Mouse (Mus musculus): ENCODE measurements around the gene Spats2. TPM values are rescaled to one million over a fixed set of nuclear protein-coding genes. Genes with fewer than 3 reads are reported as not detected.

The Spats2 gene
- polyA plus RNA-seq, 1 experiment from 2014 or later: 39.0 TPM

DNA sequence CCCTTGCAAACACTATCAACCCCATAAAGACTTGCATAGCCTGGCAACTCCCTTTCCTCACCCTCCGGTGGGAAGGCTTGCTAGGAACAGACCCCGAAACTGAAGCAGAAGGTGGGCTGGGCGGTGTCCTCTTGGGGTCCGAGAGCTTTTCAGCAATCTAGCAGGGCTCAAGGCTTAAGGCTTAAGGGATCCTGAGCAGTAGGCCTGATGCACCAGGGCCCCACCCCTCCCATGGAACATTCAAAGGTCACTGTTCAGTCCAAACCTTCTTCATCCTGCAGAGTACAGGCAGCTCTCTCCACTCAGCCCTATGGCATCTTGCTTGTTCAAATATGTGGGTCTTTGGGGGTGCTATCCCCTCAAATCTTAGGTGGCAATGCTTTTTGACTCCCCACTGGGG is 39.7 kb upstream of the Spats2 start:
- H3K4me3 ChIP-seq (ENCODE audit: low read depth, low read length): no peak overlapping the region
- H3K9ac ChIP-seq (ENCODE audit: low read length): no peak overlapping the region
- DNase-seq (ENCODE audit: low spot score) (no peak), ATAC-seq (no peak)
- H3K27ac ChIP-seq (ENCODE audit: low read depth, low read length): no peak overlapping the region
- no peaks in the 10 kb centered on the region for H3K9me3 ChIP-seq (replicated peaks; ENCODE audit: control insufficient read depth, low read length)
- H3K27me3 ChIP-seq (replicated peaks; ENCODE audit: control insufficient read depth, insufficient read depth, low read length): peaks cover 59% of the 10 kb centered on the region
- H3K4me2 ChIP-seq (ENCODE audit: low read length): no peak overlapping the region
- WGBS: 78% methylated on average over 4 of the region's 4 CpGs
- peaks cover 14% of the 10 kb centered on the region; the same call in 1 of the 2 replicates for H3K36me3 ChIP-seq (ENCODE audit: control insufficient read depth, insufficient read depth, low read length)
- peaks cover 7% of the 10 kb centered on the region for H3K4me1 ChIP-seq (ENCODE audit: control insufficient read depth, insufficient read depth, low read length)

DNA sequence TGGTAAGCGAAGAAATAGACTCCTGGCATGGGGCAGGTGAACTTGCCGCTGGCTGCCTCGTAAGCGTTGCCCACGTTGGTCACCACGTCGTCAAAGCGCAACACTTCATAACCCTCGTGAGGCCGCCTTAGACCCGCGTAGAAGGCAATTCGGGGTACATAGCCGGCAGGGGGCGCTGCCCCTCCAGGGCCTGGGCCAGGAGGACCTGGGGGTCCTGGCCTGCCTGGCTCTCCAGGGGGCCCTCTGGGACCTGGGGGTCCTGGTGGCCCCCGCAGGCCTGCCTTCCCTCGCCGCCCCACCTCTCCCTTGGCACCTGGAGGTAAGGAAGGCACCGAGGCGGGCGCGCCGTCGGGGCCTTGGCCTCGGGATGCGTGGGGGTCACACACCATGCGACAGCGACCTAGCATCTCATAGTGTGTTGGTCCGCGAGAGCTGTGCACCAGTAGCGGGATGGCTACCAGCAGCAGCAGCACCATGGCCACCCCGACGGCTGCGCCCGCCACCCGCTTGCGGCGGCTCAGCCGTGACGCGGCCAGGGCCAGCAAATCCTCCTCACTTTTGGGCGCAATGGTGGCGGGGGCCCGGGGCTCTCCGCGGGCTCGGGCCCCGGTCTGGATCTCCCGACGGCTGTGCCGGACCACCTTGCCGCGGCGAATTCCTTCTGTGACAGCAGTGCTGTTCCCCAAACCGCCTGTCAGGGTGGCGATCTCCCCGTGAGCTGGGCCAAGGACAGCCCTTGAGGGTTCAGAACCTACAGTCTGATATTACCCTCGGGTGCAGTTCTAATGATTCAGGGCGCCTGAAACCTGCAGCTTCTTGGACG is 38.3 kb upstream of the Spats2 start, which contains the start of gene C1ql4:
TSS of gene C1ql4 (minus strand) at position 565 of the 823 bp plus-strand sequence.
- H3K4me1 ChIP-seq (ENCODE audit: control insufficient read depth, insufficient read depth, low read length): peaks cover 7% of the 10 kb centered on the region
- 7% methylated on average over 57 of the region's 60 CpGs for WGBS
- no peak within 1 kb of the TSS for H3K27ac ChIP-seq (ENCODE audit: low read depth, low read length)
- peak within 1 kb of the TSS; percentile 40 for H3K4me2 ChIP-seq (ENCODE audit: low read length)
- DNase-seq (ENCODE audit: low spot score) (no peak), ATAC-seq (no peak)
- peaks cover 5% of the 10 kb centered on the region; the same call in 1 of the 2 replicates for H3K36me3 ChIP-seq (ENCODE audit: control insufficient read depth, insufficient read depth, low read length)
- H3K27me3 ChIP-seq (replicated peaks; ENCODE audit: control insufficient read depth, insufficient read depth, low read length): peaks cover 64% of the 10 kb centered on the region
- peak within 1 kb of the TSS; percentile 19; the same call in 1 of the 2 replicates for H3K4me3 ChIP-seq (ENCODE audit: low read depth, low read length)
- H3K9ac ChIP-seq (ENCODE audit: low read length): peak within 1 kb of the TSS; percentile 5; the same call in 1 of the 2 replicates
- H3K9me3 ChIP-seq (replicated peaks; ENCODE audit: control insufficient read depth, low read length): no peaks in the 10 kb centered on the region

DNA sequence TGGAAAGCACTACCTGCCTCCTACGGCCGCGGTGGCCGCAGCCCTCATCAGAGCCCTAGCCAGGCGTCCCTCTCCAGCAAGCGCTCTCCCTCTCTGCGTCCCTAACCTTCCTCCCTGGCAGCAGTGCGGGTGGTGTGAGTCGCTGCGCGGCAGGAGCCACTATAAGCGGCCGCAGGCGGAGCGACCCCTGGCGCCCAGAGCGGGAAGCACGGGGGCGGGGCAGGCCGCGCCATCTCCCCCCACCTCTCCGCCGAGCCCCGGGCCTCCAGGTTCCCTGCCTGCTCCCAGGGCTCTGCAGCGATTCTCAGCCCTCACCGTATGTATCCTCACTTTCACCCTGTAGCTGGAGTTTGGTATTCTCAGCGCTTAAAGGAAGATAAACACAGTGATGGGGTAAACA is 37.4 kb upstream of the Spats2 start:
- under 1% methylated on average over 27 of the region's 27 CpGs for WGBS
- Histone ChIP-seq H3K36me3 (ENCODE audit: control insufficient read depth, insufficient read depth, low read length) (no peaks in the 10 kb centered on the region), H3K27me3 (replicated peaks; ENCODE audit: control insufficient read depth, insufficient read depth, low read length) (peaks cover 72% of the 10 kb centered on the region), H3K4me2 (ENCODE audit: low read length) (peak overlapping the region; percentile 40), H3K4me3 (ENCODE audit: low read depth, low read length) (peak overlapping the region; percentile 19; the same call in 1 of the 2 replicates), H3K4me1 (ENCODE audit: control insufficient read depth, insufficient read depth, low read length) (peaks cover 7% of the 10 kb centered on the region), H3K9me3 (replicated peaks; ENCODE audit: control insufficient read depth, low read length) (no peaks in the 10 kb centered on the region), H3K9ac (ENCODE audit: low read length) (peak overlapping the region; percentile 5; the same call in 1 of the 2 replicates), H3K27ac (ENCODE audit: low read depth, low read length) (no peak overlapping the region)
- DNase-seq (ENCODE audit: low spot score): peak; percentile 82
- peak; percentile 79 for ATAC-seq

DNA sequence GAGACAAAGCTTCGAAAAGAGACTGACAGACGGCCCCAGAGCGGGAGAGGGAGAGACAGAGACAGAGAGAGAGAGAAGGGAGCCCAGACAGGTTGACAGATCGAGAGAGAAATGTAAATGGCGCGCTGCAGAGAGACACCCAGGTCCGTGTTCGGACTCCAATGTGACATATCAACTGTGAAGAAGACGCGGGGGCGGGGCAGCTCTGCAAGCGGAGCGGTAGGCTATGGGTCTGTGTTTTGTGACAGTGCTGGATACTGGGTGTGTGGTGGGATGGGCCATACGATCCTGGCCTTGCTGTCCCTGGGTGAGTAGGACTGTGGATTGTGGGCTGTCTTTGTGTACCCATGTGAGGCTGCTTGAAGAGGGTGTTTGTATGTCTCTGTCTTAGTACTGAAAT is 36.6 kb upstream of the Spats2 start:
- ATAC-seq: no peak
- Histone ChIP-seq H3K9ac (ENCODE audit: low read length) (no peak overlapping the region), H3K9me3 (replicated peaks; ENCODE audit: control insufficient read depth, low read length) (no peaks in the 10 kb centered on the region), H3K4me1 (ENCODE audit: control insufficient read depth, insufficient read depth, low read length) (peaks cover 9% of the 10 kb centered on the region), H3K36me3 (ENCODE audit: control insufficient read depth, insufficient read depth, low read length) (no peaks in the 10 kb centered on the region), H3K4me2 (ENCODE audit: low read length) (no peak overlapping the region), H3K4me3 (ENCODE audit: low read depth, low read length) (no peak overlapping the region), H3K27me3 (replicated peaks; ENCODE audit: control insufficient read depth, insufficient read depth, low read length) (peaks cover 71% of the 10 kb centered on the region), H3K27ac (ENCODE audit: low read depth, low read length) (no peak overlapping the region)
- no peak for DNase-seq (ENCODE audit: low spot score)
- 9% methylated on average over 14 of the region's 14 CpGs for WGBS

DNA sequence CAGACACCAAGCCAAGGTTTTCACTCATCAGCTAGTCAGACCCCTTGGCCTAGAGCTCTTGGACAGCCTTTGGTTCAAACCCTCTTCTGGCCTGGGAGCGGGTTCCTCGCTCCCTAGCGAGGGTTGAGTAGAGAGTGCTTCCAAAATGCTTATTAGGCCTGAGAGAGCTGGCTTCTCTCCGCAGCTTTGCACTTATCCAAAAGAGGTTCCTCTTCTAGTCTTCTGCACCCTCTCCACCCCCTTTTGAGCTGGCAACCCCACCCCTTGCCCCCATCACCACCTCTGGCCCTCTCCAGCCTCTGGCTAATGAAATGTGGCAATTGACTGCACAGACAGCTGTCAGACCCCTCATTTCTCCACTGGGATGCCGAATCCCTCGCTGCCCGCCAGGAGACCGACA is 32.8 kb upstream of the Spats2 start, which contains the start of gene Dnajc22:
TSS of gene Dnajc22 (plus strand) at position 301 of the 400 bp plus-strand sequence.
- H3K9me3 ChIP-seq (replicated peaks; ENCODE audit: control insufficient read depth, low read length): no peaks in the 10 kb centered on the region
- ATAC-seq (no peak), DNase-seq (ENCODE audit: low spot score) (no peak)
- 0 out of 2 replicates have a peak within 1 kb of the TSS, but pooled peaks have one; percentile 39 for H3K27ac ChIP-seq (ENCODE audit: low read depth, low read length)
- 19% methylated on average over 8 of the region's 8 CpGs for WGBS
- peak within 1 kb of the TSS; percentile 86 for H3K4me2 ChIP-seq (ENCODE audit: low read length)
- H3K27me3 ChIP-seq (replicated peaks; ENCODE audit: control insufficient read depth, insufficient read depth, low read length): peaks cover 62% of the 10 kb centered on the region
- peaks cover 36% of the 10 kb centered on the region for H3K4me1 ChIP-seq (ENCODE audit: control insufficient read depth, insufficient read depth, low read length)
- peak within 1 kb of the TSS; percentile 66 for H3K9ac ChIP-seq (ENCODE audit: low read length)
- peak within 1 kb of the TSS; percentile 40 for H3K4me3 ChIP-seq (ENCODE audit: low read depth, low read length)
- no peaks in the 10 kb centered on the region for H3K36me3 ChIP-seq (ENCODE audit: control insufficient read depth, insufficient read depth, low read length)

DNA sequence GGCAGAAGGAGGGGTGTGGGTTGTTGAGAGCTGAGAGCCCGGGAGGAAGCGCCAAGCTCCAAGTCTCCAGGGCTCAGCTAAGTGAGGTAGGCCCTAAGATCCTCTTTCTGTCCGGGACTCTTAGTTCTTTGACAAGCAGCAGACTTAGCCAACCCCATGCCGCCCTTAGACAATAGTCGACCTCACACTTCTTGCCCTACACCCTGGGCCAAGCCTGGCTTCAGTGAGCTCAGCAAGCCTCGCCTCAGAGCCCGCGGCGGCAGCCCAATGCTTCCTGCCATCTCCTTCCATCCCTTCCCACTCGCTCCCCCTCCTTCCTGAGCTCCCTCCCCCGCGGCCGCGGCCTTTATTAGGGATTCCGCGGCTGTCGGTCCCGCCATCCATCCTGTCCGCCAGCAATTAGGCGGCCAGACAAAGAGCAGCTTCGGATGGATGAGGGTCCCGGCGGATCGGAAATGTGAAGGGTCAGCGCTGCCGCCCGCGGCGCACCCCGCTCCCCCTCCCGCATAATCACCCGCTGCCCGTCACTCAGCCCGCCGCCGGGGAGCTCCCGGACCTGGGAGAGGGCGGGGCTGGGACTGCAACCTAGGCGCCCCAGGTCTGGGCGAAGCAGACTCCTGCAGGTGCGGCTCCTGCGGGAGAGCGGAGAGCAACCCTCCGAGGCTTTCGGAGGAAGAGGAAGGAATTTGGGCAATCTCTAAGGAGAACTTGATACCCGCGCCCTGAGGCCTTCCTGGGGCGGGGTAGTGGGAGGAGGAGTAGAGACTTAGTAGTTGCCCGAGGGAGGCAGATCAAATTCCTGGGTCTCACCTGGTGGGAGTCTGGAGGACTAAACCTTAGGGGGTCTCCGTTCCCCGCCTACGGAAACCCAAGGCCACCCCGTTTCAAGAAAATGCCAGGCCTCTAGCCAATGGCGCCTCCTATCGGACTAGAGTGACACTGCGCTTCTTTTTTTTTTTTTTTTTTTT is 32.1 kb upstream of the Spats2 start:
- H3K4me2 ChIP-seq (ENCODE audit: low read length): peak overlapping the region; percentile 86
- H3K27me3 ChIP-seq (replicated peaks; ENCODE audit: control insufficient read depth, insufficient read depth, low read length): peaks cover 61% of the 10 kb centered on the region
- peak overlapping the region; percentile 40 for H3K4me3 ChIP-seq (ENCODE audit: low read depth, low read length)
- no peaks in the 10 kb centered on the region for H3K9me3 ChIP-seq (replicated peaks; ENCODE audit: control insufficient read depth, low read length)
- H3K36me3 ChIP-seq (ENCODE audit: control insufficient read depth, insufficient read depth, low read length): no peaks in the 10 kb centered on the region
- DNase-seq (ENCODE audit: low spot score) (peak; percentile 71), ATAC-seq (peak; percentile 47)
- H3K9ac ChIP-seq (ENCODE audit: low read length): peak overlapping the region; percentile 66
- peaks cover 36% of the 10 kb centered on the region for H3K4me1 ChIP-seq (ENCODE audit: control insufficient read depth, insufficient read depth, low read length)
- 1% methylated on average over 56 of the region's 56 CpGs for WGBS
- 0 out of 2 replicates have a peak overlapping the region, but pooled peaks have one; percentile 39 for H3K27ac ChIP-seq (ENCODE audit: low read depth, low read length)

DNA sequence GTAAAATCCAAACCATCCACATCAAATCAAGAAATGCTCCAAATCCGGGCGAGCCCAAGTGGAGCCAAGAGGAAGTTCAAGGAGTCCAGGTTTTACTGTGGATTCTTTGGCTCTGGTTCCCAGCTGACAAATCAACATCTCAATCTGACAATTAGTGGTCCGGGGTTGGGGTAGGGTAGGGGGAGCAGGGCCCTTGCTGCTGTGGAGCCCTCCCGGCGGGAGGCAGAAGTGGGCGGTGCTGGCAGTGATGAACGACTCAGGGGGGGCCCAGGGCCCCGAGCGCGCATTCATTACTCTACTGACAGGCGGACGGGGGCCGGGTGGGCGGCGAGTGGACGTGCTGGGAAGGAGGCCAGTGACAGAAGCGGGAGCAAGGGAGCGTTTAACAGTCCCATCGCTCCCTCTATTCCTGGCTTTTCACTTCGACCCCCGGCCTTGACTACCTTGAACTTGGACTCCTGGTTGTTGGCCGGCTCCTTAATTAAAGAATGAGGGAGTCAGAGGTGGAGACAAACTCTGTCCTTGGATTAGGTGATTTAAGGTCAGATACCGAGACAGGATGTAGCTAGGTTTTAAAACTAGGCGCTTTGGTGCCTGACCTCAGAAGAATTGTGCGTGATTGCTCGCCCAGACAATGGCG is 31.0 kb upstream of the Spats2 start:
- Histone ChIP-seq H3K4me3 (ENCODE audit: low read depth, low read length) (no peak overlapping the region), H3K36me3 (ENCODE audit: control insufficient read depth, insufficient read depth, low read length) (no peaks in the 10 kb centered on the region), H3K9me3 (replicated peaks; ENCODE audit: control insufficient read depth, low read length) (no peaks in the 10 kb centered on the region), H3K9ac (ENCODE audit: low read length) (no peak overlapping the region), H3K27ac (ENCODE audit: low read depth, low read length) (no peak overlapping the region), H3K4me1 (ENCODE audit: control insufficient read depth, insufficient read depth, low read length) (peaks cover 37% of the 10 kb centered on the region), H3K4me2 (ENCODE audit: low read length) (peak overlapping the region; percentile 25; the same call in 1 of the 2 replicates), H3K27me3 (replicated peaks; ENCODE audit: control insufficient read depth, insufficient read depth, low read length) (peaks cover 57% of the 10 kb centered on the region)
- under 1% methylated on average over 27 of the region's 27 CpGs for WGBS
- peak; percentile 77 for DNase-seq (ENCODE audit: low spot score)
- peak; percentile 61 for ATAC-seq

DNA sequence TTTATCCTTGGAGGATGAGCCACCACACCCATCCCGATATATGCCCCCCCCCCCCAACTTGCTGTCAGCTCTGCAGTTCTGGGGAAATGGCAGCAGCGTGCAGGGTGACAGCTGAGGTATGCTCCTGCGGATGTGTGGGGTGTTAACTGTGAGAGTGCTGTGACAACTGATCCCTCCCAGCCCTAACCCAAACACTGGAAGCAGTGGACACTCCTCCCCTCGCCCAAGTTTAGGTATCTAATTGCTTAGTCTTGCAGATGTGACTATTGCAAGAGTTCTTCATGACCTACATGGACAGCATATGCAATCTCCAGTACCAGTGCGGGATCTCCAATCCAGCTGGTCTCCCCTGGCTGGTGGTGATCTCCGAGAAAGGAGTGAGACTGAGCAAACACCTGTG is 30.4 kb upstream of the Spats2 start:
- Histone ChIP-seq H3K4me3 (ENCODE audit: low read depth, low read length) (no peak overlapping the region), H3K9ac (ENCODE audit: low read length) (no peak overlapping the region), H3K27ac (ENCODE audit: low read depth, low read length) (no peak overlapping the region), H3K4me1 (ENCODE audit: control insufficient read depth, insufficient read depth, low read length) (peaks cover 37% of the 10 kb centered on the region), H3K9me3 (replicated peaks; ENCODE audit: control insufficient read depth, low read length) (no peaks in the 10 kb centered on the region), H3K27me3 (replicated peaks; ENCODE audit: control insufficient read depth, insufficient read depth, low read length) (peaks cover 54% of the 10 kb centered on the region), H3K4me2 (ENCODE audit: low read length) (0 out of 2 replicates have a peak overlapping the region, but pooled peaks have one; percentile 25), H3K36me3 (ENCODE audit: control insufficient read depth, insufficient read depth, low read length) (no peaks in the 10 kb centered on the region)
- no peak for DNase-seq (ENCODE audit: low spot score)
- WGBS: 13% methylated on average over 6 of the region's 6 CpGs
- no peak for ATAC-seq

All from forebrain, embryonic 14.5 days (tissue).